Mouse (Mus musculus): ENCODE data around the gene Tcl1.
"Not testable (repeated sequence)": the region's sequence is repeated elsewhere in the genome, so short reads cannot be mapped to it uniquely, and the experiment has no call there.

Gene Tcl1

DNA sequence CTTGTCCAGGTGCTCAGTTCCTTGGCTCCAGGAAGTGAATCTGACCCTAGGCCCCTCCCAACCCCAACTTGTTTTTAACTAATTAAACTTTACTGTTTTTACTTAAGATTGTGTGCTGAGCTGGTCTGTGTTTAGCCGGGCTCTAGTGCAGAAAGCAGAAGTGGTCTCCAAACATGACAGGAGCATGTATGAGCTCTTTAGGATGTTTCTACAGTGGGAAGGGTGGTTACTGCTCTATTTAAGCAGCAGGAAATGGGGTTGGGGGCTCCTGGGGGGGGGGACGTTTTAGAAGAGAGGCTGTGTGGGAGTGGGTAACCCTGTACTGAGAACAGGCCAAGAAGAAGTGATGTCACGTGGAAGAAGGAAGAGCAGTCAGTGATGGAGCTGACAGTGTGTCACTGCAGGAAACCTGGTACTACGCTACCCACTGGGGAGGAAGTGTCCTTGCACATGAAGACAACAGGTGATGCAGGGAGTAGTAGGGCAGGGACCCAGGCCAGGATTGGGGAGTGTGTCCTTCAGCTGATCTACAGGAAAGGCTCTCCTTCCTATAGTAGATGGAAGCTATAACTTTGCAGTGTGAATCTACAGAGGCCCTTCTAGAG is 41.5 kb downstream of the Tcl1 start:
- DNase-seq (ENCODE audit: low read depth): not testable (repeated sequence)

DNA sequence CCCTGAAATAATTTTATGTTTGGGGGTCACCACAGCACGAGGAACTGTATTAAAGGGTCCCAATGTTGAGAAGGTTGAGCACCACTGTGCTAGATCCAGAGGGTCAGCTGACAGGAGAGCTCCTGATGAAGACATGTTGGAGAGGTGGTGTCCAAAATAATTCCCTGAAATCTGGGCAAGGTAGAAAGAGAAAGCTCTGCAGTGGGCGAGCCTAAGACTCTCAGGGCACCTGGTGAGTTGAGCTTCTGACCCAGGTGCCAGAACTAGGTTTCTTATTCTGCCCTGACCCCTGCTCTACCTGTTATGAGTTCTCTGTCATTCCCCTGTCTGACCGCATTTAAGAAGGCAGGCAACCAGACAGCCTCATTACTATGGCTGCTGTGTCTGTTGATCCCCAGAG is 46.5 kb downstream of the Tcl1 start, which contains the start of gene Tcl1b5:
Tcl1b5 (plus strand) TSS at position 301 of the 400 bp plus-strand sequence.
- not testable (repeated sequence) for DNase-seq (ENCODE audit: low read depth)

DNA sequence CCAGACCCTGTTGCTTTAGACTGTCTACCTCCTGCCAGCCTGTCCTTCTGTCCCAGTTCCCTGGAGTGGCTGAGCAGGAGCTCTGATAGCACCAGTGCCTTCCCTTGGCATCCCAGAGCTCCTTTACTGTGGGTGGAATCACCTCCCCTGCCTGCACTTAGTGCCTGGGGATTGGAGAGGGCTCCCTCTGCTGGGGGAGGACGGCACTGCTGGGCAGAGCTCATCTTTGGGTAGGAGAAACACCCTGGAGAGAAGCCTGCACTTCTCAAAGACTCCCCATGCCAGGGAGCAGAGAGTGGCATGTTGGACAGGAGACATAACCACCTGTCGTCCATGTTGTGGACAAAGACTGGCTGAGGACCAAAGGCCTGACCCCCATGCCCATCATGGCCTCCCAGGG is 48.3 kb downstream of the Tcl1 start:
- DNase-seq (ENCODE audit: low read depth): not testable (repeated sequence)

DNA sequence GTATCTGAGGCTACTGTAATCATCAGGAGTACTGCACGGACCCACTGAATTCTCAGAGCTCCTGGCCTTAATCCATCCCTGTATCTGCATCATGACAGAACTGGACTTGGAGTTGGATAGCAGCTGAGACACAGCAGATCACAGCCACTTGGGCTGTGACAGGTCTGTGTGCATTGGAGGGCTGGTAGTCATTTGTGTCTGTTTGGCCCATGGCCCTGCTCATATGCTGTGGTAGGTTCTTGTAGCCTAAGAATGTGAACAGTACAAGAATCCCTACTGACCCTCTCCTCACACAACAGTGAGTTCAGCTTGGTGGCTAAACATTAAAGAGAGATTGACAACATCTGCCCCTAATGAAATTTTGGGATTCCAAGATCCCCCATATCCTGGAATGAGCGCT is 49.2 kb downstream of the Tcl1 start:
- no peak for DNase-seq (ENCODE audit: low read depth)
